Mouse (Mus musculus): ENCODE results near the gene Clcn1. TPM values are rescaled to one million over a fixed set of nuclear protein-coding genes. Genes with fewer than 3 reads are reported as not detected.
A peak's percentile ranks its signal among the peaks of the same experiment; 100 is the strongest.

The Clcn1 gene
- polyA plus RNA-seq, 1 experiment from 2014 or later, result 0.18 TPM

DNA sequence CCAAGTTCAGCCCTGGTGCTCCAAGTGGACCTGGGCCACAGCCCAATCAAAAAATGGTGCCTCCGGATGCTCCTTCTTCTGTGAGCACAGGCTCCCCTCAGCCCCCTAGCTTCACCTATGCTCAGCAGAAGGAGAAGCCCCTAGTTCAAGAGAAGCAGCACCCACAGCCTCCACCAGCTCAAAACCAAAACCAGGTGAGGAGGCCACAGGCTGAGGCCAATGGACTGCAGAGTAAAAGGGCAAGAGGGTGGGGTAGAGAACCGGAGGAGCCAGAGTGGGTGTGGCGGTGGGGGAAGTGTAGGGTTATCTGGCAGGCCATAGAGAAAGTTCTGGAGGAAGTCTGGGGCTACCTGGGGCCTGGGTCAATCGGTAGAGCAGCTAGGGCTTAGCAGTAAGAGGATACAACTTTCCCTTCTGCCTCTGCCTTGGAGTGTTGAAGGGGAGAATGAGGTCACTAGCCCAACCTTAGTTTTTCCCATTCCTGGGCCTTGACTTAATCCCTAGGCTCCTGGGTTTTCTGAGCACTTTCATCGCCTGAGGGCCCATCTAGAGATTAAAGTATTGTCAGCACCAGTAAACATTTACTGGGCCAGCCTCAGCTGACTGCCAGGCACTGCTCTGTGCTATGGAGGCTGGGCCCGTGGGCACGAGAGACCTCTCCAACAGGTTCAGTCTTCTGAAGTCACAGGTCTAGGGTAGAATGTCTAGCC lies 65.4 kb downstream of the Clcn1 start:
- no peak overlapping the region; the same call in 1 of the 2 replicates for H3K27ac ChIP-seq (ENCODE audit: low read depth, low read length)

GRCm38 (mm10) chr6:42352486-42352846 lies 66.0 kb downstream of the Clcn1 start:
- Histone ChIP-seq H3K4me1 (replicated peaks; ENCODE audit: control insufficient read depth, insufficient read depth, low read length) (peaks cover 20% of the 10 kb centered on the region), H3K4me3 (ENCODE audit: low read depth, low read length) (no peak overlapping the region)
- no peak for TF ChIP-seq CTCF (IDR thresholded peaks at IDR 0.05; ENCODE audit: low read depth)

More for the DNA sequence above, 65.4 kb downstream of the Clcn1 start:
- Histone ChIP-seq H3K4me1 (replicated peaks; ENCODE audit: control insufficient read depth, insufficient read depth, low read length) (peaks cover 20% of the 10 kb centered on the region), H3K27me3 (replicated peaks; ENCODE audit: control insufficient read depth, insufficient read depth, low read length) (no peaks in the 10 kb centered on the region), H3K4me2 (replicated peaks; ENCODE audit: low read depth) (peak overlapping the region; percentile 96), H3K9me3 (ENCODE audit: control insufficient read depth) (no peaks in the 10 kb centered on the region), H3K4me3 (ENCODE audit: low read depth, low read length) (peak overlapping the region; percentile 89), H3K36me3 (ENCODE audit: control insufficient read depth, insufficient read depth) (peaks cover 27% of the 10 kb centered on the region), H3K9ac (ENCODE audit: low read depth, low read length) (no peak overlapping the region)
- 54% methylated on average over 7 of the region's 7 CpGs for WGBS
- no peak for ATAC-seq
- no peak for TF ChIP-seq CTCF (IDR thresholded peaks at IDR 0.05; ENCODE audit: low read depth)

DNA sequence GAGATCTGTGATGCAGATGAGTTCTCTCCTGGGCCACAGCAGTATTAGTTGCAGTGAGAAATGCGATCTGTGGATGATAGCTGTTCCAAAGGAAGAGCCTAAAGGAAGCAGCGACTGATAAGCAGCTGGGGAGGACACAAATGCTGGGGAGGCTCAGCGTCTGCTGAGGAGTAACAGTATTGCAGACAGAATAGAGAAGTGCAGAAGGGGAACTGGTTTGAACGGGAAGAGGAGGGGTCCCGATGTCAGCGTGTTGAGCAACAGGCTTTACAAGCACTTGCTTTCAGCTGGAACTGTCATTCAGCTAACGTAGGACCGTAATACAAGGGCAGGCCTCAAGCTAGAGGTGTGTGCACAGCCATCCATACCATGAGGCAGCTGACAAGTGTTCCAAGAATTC lies 66.7 kb downstream of the Clcn1 start:
- no peak for ATAC-seq
- Histone ChIP-seq H3K4me2 (replicated peaks; ENCODE audit: low read depth) (peak overlapping the region; percentile 27), H3K9ac (ENCODE audit: low read depth, low read length) (no peak overlapping the region), H3K27me3 (replicated peaks; ENCODE audit: control insufficient read depth, insufficient read depth, low read length) (no peaks in the 10 kb centered on the region), H3K4me3 (ENCODE audit: low read depth, low read length) (no peak overlapping the region), H3K36me3 (ENCODE audit: control insufficient read depth, insufficient read depth) (peaks cover 39% of the 10 kb centered on the region), H3K27ac (ENCODE audit: low read depth, low read length) (peak overlapping the region; percentile 15; the same call in 1 of the 2 replicates), H3K4me1 (replicated peaks; ENCODE audit: control insufficient read depth, insufficient read depth, low read length) (peaks cover 20% of the 10 kb centered on the region), H3K9me3 (ENCODE audit: control insufficient read depth) (no peaks in the 10 kb centered on the region)
- TF ChIP-seq CTCF (IDR thresholded peaks at IDR 0.05; ENCODE audit: low read depth), result no peak
- WGBS, result 68% methylated on average over 8 of the region's 8 CpGs

More at GRCm38 (mm10) chr6:42352486-42352846, 66.0 kb downstream of the Clcn1 start:
- Histone ChIP-seq H3K27me3 (replicated peaks; ENCODE audit: control insufficient read depth, insufficient read depth, low read length) (no peaks in the 10 kb centered on the region), H3K9ac (ENCODE audit: low read depth, low read length) (no peak overlapping the region), H3K27ac (ENCODE audit: low read depth, low read length) (no peak overlapping the region), H3K9me3 (ENCODE audit: control insufficient read depth) (no peaks in the 10 kb centered on the region), H3K4me2 (replicated peaks; ENCODE audit: low read depth) (0 out of 2 replicates have a peak overlapping the region, but pooled peaks have one; percentile 27), H3K36me3 (ENCODE audit: control insufficient read depth, insufficient read depth) (peaks cover 32% of the 10 kb centered on the region)
- WGBS, result 85% methylated on average over 1 of the region's 1 CpGs
- ATAC-seq, result no peak

DNA sequence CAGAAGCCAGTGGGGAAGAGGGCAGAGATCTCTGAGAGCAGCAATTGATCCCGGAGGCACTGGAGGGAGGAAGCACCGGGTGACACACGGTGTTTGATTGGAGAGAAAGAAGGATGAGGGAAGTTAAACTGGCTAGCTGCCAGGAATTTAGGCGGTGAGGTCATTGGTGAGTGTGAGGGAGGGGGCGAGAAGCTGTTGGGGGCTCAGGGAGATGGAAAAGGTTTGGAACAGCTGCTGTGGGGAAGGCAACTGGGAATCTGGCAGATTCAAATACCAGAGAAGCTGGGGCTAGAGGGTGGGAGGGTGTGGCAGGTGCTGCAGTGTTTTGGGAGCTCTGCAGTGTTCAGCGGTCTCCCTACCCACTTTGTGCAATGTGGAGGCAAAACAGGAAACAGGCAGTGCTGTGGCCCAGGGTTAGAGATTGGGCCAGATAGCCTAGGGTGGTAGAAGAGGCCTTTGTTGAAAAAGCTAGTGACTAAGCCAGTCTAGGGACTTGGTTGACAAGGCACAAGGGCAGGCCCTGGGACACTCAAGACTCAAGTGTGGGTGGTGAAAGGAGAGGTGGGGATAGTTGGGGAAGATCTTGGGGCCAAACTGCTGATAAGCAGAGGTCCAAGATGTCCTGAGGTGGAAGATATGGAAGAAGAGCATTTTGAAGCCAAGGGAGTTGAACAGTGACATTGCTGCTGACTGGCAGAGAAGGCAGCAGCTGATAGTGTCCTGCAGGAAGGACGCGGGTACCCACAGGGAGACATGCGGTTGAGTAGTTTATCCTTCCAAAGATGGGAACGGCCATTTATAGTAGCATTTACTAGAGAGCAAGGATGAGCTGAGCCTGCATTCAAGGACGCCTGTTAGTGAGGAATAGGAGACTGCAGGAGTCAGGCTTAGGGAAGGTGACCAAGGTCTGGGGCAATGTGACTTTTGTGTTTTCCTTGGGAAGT lies 67.9 kb downstream of the Clcn1 start:
- H3K27ac ChIP-seq (ENCODE audit: low read depth, low read length), result no peak overlapping the region
- peaks cover 51% of the 10 kb centered on the region for H3K36me3 ChIP-seq (ENCODE audit: control insufficient read depth, insufficient read depth)
- TF ChIP-seq CTCF (IDR thresholded peaks at IDR 0.05; ENCODE audit: low read depth), result no peak
- 53% methylated on average over 11 of the region's 11 CpGs for WGBS
- ATAC-seq, result no peak
- no peak overlapping the region for H3K9ac ChIP-seq (ENCODE audit: low read depth, low read length)
- H3K4me3 ChIP-seq (ENCODE audit: low read depth, low read length), result no peak overlapping the region
- H3K4me2 ChIP-seq (replicated peaks; ENCODE audit: low read depth), result peak overlapping the region; percentile 28; the same call in 1 of the 2 replicates
- H3K9me3 ChIP-seq (ENCODE audit: control insufficient read depth), result no peaks in the 10 kb centered on the region
- peaks cover 20% of the 10 kb centered on the region for H3K4me1 ChIP-seq (replicated peaks; ENCODE audit: control insufficient read depth, insufficient read depth, low read length)
- no peaks in the 10 kb centered on the region for H3K27me3 ChIP-seq (replicated peaks; ENCODE audit: control insufficient read depth, insufficient read depth, low read length)

GRCm38 (mm10) chr6:42355366-42355765 lies 68.9 kb downstream of the Clcn1 start:
- no peak overlapping the region for H3K4me3 ChIP-seq (ENCODE audit: low read depth, low read length)
- ATAC-seq, result no peak
- 90% methylated on average over 6 of the region's 6 CpGs for WGBS
- no peaks in the 10 kb centered on the region for H3K9me3 ChIP-seq (ENCODE audit: control insufficient read depth)
- H3K27me3 ChIP-seq (replicated peaks; ENCODE audit: control insufficient read depth, insufficient read depth, low read length), result no peaks in the 10 kb centered on the region
- H3K9ac ChIP-seq (ENCODE audit: low read depth, low read length), result no peak overlapping the region
- TF ChIP-seq CTCF (IDR thresholded peaks at IDR 0.05; ENCODE audit: low read depth), result no peak
- peaks cover 61% of the 10 kb centered on the region for H3K36me3 ChIP-seq (ENCODE audit: control insufficient read depth, insufficient read depth)
- no peak overlapping the region for H3K27ac ChIP-seq (ENCODE audit: low read depth, low read length)
- H3K4me1 ChIP-seq (replicated peaks; ENCODE audit: control insufficient read depth, insufficient read depth, low read length), result peaks cover 20% of the 10 kb centered on the region
- H3K4me2 ChIP-seq (replicated peaks; ENCODE audit: low read depth), result no peak overlapping the region
